Mouse (Mus musculus): ENCODE data around the gene Fxr2. TPM values are rescaled to one million over a fixed set of nuclear protein-coding genes. Genes with fewer than 3 reads are reported as not detected.

The Fxr2 gene
- polyA plus RNA-seq, 1 experiment from 2014 or later = 8.1 TPM

DNA sequence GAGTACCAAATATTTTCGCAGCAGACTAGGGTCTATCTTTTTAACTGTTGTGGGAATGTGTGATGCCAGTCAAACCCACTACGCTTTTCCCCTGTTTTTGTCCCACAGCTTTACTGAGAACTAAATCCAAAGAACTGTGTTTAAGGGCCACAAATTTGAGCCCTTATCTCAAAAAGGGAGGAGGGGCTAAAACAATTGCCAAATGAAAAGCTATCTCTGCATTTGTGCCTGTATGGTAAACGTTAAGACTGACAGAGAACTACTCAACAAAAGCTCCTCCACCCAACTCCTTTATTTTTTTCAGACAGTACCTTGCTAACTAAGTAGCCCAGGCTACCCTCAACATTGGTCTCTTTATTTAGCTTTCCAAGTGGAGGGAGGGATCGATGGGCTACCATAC, 40.0 kb upstream of the Fxr2 start:
- no peak for ATAC-seq (ENCODE audit: low read depth)
- peaks cover 32% of the 10 kb centered on the region for H3K36me3 ChIP-seq (ENCODE audit: control insufficient read depth, insufficient read depth)
- 65% methylated on average over 4 of the region's 4 CpGs for WGBS (ENCODE audit: insufficient replicate concordance)

DNA sequence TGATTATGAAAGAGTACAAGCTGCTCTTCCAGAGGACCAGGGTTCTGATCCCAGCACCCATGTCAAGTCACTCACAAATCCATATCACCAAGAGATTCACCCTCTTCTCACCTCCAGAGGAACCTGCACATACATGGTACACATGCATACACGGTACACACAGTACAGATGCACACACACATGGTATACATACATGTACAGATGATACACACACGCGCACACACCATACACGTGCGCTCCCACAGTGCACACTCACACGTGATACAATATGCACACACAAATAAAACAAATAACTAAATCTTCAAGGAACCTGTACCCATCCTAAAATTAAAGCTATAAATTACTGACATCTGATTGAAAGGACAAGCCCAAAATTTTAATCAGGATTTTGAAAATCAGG, 37.9 kb upstream of the Fxr2 start:
- Histone ChIP-seq H3K4me1 (ENCODE audit: control insufficient read depth, low read depth, low read length) (peaks cover 33% of the 10 kb centered on the region), H3K9me3 (replicated peaks; ENCODE audit: control insufficient read depth, low read length) (no peaks in the 10 kb centered on the region), H3K4me3 (ENCODE audit: low read depth, low read length) (no peak overlapping the region), H3K9ac (ENCODE audit: low read depth, low read length) (no peak overlapping the region), H3K4me2 (ENCODE audit: low read depth, low read length) (no peak overlapping the region), H3K27me3 (ENCODE audit: control insufficient read depth, insufficient read depth, low read depth, low read length) (no peaks in the 10 kb centered on the region), H3K36me3 (ENCODE audit: control insufficient read depth, insufficient read depth) (peaks cover 15% of the 10 kb centered on the region), H3K27ac (ENCODE audit: low read length) (no peak overlapping the region)
- ATAC-seq (ENCODE audit: low read depth) = no peak
- WGBS (ENCODE audit: insufficient replicate concordance) = 88% methylated on average over 6 of the region's 6 CpGs

More for the DNA sequence above, 40.0 kb upstream of the Fxr2 start:
- peak overlapping the region; percentile 55; the same call in 1 of the 2 replicates for H3K27ac ChIP-seq (ENCODE audit: low read length)
- H3K9ac ChIP-seq (ENCODE audit: low read depth, low read length) = no peak overlapping the region
- no peaks in the 10 kb centered on the region for H3K9me3 ChIP-seq (replicated peaks; ENCODE audit: control insufficient read depth, low read length)
- H3K4me3 ChIP-seq (ENCODE audit: low read depth, low read length) = no peak overlapping the region
- H3K4me1 ChIP-seq (ENCODE audit: control insufficient read depth, low read depth, low read length) = peaks cover 40% of the 10 kb centered on the region
- H3K4me2 ChIP-seq (ENCODE audit: low read depth, low read length) = no peak overlapping the region
- H3K27me3 ChIP-seq (ENCODE audit: control insufficient read depth, insufficient read depth, low read depth, low read length) = no peaks in the 10 kb centered on the region

DNA sequence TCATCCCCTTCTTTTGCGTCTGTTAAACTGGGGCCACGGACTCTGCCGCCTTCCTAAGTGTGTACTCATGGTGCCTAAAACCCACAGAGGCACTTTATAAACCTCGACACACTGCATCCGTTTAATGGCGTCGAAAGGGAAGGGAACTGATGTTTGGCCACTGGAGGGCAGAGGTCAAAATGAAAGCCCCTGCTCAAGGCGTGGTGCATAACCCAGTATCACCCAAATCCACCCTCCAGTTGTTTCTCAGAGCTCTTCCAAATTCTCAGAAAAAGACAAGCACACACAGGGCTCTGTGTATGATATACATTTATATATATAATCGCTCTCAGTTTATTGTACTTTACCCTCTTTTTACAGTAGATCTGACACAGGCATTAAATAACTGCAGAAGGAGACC, 33.4 kb upstream of the Fxr2 start:
- ATAC-seq (ENCODE audit: low read depth) = peak; percentile 52; the same call in 1 of the 2 replicates
- H3K27ac ChIP-seq (ENCODE audit: low read length) = peak overlapping the region; percentile 41
- H3K4me3 ChIP-seq (ENCODE audit: low read depth, low read length) = no peak overlapping the region
- no peaks in the 10 kb centered on the region for H3K9me3 ChIP-seq (replicated peaks; ENCODE audit: control insufficient read depth, low read length)
- H3K27me3 ChIP-seq (ENCODE audit: control insufficient read depth, insufficient read depth, low read depth, low read length) = no peaks in the 10 kb centered on the region; the same call in 1 of the 2 replicates
- peaks cover 2% of the 10 kb centered on the region; the same call in 1 of the 2 replicates for H3K36me3 ChIP-seq (ENCODE audit: control insufficient read depth, insufficient read depth)
- peak overlapping the region; percentile 4; the same call in 1 of the 2 replicates for H3K9ac ChIP-seq (ENCODE audit: low read depth, low read length)
- peak overlapping the region; percentile 14; the same call in 1 of the 2 replicates for H3K4me2 ChIP-seq (ENCODE audit: low read depth, low read length)
- peaks cover 41% of the 10 kb centered on the region for H3K4me1 ChIP-seq (ENCODE audit: control insufficient read depth, low read depth, low read length)
- 16% methylated on average over 9 of the region's 9 CpGs for WGBS (ENCODE audit: insufficient replicate concordance)

DNA sequence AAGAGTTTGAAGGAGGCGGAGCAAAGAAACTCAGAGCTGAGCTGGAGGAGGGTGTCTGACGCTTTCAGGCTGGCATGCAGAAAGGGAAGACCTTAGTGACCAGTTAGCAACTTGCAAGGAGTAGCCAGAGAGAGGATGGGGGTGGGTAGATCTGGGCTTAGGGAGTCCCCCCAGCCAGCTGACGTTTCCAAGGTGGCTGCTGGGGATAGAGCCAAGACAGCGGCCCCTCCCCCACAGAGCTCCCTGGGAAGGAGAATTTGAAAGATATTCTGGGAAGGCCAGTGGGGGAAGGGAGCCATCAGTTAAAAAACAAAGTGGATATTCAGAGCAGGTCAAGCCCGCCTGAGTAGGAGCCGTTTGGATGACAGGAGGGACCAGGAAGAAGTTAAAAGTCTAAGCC, 32.7 kb upstream of the Fxr2 start:
- no peak overlapping the region for H3K4me3 ChIP-seq (ENCODE audit: low read depth, low read length)
- 0 out of 2 replicates have a peak overlapping the region, but pooled peaks have one; percentile 14 for H3K9ac ChIP-seq (ENCODE audit: low read depth, low read length)
- H3K27ac ChIP-seq (ENCODE audit: low read length) = peak overlapping the region; percentile 41
- H3K27me3 ChIP-seq (ENCODE audit: control insufficient read depth, insufficient read depth, low read depth, low read length) = no peaks in the 10 kb centered on the region; the same call in 1 of the 2 replicates
- H3K9me3 ChIP-seq (replicated peaks; ENCODE audit: control insufficient read depth, low read length) = no peaks in the 10 kb centered on the region
- ATAC-seq (ENCODE audit: low read depth) = no peak
- peak overlapping the region; percentile 14; the same call in 1 of the 2 replicates for H3K4me2 ChIP-seq (ENCODE audit: low read depth, low read length)
- 35% methylated on average over 6 of the region's 6 CpGs for WGBS (ENCODE audit: insufficient replicate concordance)
- no peaks in the 10 kb centered on the region for H3K36me3 ChIP-seq (ENCODE audit: control insufficient read depth, insufficient read depth)
- peaks cover 48% of the 10 kb centered on the region for H3K4me1 ChIP-seq (ENCODE audit: control insufficient read depth, low read depth, low read length)

DNA sequence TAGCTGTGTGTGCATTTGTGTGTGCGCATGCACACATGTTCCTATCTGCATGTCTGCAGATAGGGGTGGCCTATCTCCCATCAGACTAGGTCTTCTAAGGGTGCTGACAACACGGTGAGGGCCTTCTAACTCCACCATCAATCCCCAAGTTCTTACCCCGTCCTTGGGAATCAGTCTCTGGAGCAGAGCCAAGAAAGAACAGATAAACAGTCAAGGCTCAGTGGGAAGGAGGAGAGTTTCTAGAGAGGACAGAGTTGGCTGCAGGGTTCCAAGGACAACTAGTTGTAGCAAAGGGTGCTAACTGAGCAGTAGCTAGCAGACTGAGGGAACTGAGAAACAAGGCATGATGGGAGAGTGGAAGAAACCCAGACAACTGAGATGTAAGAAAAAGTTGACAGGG, 31.0 kb upstream of the Fxr2 start:
- no peak overlapping the region for H3K27ac ChIP-seq (ENCODE audit: low read length)
- no peaks in the 10 kb centered on the region for H3K9me3 ChIP-seq (replicated peaks; ENCODE audit: control insufficient read depth, low read length)
- peaks cover 2% of the 10 kb centered on the region; the same call in 1 of the 2 replicates for H3K27me3 ChIP-seq (ENCODE audit: control insufficient read depth, insufficient read depth, low read depth, low read length)
- WGBS (ENCODE audit: insufficient replicate concordance) = 35% methylated on average over 3 of the region's 3 CpGs
- no peak overlapping the region for H3K9ac ChIP-seq (ENCODE audit: low read depth, low read length)
- no peak overlapping the region for H3K4me2 ChIP-seq (ENCODE audit: low read depth, low read length)
- peaks cover 58% of the 10 kb centered on the region for H3K4me1 ChIP-seq (ENCODE audit: control insufficient read depth, low read depth, low read length)
- no peaks in the 10 kb centered on the region for H3K36me3 ChIP-seq (ENCODE audit: control insufficient read depth, insufficient read depth)
- H3K4me3 ChIP-seq (ENCODE audit: low read depth, low read length) = no peak overlapping the region
- no peak for ATAC-seq (ENCODE audit: low read depth)

DNA sequence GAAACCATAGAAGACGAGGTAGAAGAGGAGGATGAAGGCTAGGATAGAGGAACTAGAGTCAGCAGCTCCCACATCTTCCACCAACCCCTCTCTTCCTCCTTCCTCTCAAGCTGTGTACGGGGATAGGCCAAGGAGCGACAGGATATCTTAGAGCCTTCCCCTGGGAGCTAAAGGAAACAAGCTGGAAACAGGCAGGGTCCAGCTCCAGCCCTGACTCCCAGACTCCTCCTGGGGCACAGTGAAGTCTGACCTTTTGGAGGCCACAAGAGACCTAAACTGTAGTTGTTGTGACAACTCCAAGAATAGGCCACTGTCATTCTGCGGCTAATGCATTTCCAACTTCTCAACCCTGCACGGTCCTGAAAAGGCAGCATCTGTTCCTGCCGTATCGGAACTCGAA, 29.3 kb upstream of the Fxr2 start:
- Histone ChIP-seq H3K4me2 (ENCODE audit: low read depth, low read length) (no peak overlapping the region), H3K9ac (ENCODE audit: low read depth, low read length) (no peak overlapping the region), H3K27me3 (ENCODE audit: control insufficient read depth, insufficient read depth, low read depth, low read length) (peaks cover 2% of the 10 kb centered on the region; the same call in 1 of the 2 replicates), H3K9me3 (replicated peaks; ENCODE audit: control insufficient read depth, low read length) (no peaks in the 10 kb centered on the region), H3K4me1 (ENCODE audit: control insufficient read depth, low read depth, low read length) (peaks cover 64% of the 10 kb centered on the region), H3K4me3 (ENCODE audit: low read depth, low read length) (no peak overlapping the region), H3K27ac (ENCODE audit: low read length) (no peak overlapping the region), H3K36me3 (ENCODE audit: control insufficient read depth, insufficient read depth) (no peaks in the 10 kb centered on the region)
- WGBS (ENCODE audit: insufficient replicate concordance) = 68% methylated on average over 8 of the region's 8 CpGs
- no peak for ATAC-seq (ENCODE audit: low read depth)

DNA sequence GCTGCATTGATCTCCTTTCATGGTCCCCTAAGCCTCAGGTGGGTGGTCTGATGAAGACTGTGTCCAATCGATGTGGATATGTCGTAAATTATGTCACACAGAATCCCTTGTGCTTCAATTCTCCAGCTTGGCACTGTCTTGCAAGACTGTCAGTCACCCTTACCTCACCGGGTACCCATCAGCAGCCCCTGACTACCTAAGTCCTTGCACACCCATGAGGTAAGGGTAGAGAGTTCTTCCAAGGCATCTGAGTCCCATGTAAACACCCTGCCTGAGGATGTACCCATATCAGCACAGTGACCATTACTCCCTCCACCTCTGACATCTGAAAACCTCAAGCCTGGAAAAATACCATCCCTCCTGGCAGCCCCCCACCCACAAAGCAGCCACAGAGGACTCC, 28.4 kb upstream of the Fxr2 start:
- WGBS (ENCODE audit: insufficient replicate concordance) = 66% methylated on average over 3 of the region's 3 CpGs
- H3K27ac ChIP-seq (ENCODE audit: low read length) = no peak overlapping the region; the same call in 1 of the 2 replicates
- peak overlapping the region; percentile 76 for H3K4me3 ChIP-seq (ENCODE audit: low read depth, low read length)
- H3K4me2 ChIP-seq (ENCODE audit: low read depth, low read length) = peak overlapping the region; percentile 100
- no peaks in the 10 kb centered on the region for H3K9me3 ChIP-seq (replicated peaks; ENCODE audit: control insufficient read depth, low read length)
- peaks cover 2% of the 10 kb centered on the region; the same call in 1 of the 2 replicates for H3K27me3 ChIP-seq (ENCODE audit: control insufficient read depth, insufficient read depth, low read depth, low read length)
- peak overlapping the region; percentile 85 for H3K9ac ChIP-seq (ENCODE audit: low read depth, low read length)
- H3K36me3 ChIP-seq (ENCODE audit: control insufficient read depth, insufficient read depth) = no peaks in the 10 kb centered on the region
- ATAC-seq (ENCODE audit: low read depth) = no peak
- H3K4me1 ChIP-seq (ENCODE audit: control insufficient read depth, low read depth, low read length) = peaks cover 70% of the 10 kb centered on the region

DNA sequence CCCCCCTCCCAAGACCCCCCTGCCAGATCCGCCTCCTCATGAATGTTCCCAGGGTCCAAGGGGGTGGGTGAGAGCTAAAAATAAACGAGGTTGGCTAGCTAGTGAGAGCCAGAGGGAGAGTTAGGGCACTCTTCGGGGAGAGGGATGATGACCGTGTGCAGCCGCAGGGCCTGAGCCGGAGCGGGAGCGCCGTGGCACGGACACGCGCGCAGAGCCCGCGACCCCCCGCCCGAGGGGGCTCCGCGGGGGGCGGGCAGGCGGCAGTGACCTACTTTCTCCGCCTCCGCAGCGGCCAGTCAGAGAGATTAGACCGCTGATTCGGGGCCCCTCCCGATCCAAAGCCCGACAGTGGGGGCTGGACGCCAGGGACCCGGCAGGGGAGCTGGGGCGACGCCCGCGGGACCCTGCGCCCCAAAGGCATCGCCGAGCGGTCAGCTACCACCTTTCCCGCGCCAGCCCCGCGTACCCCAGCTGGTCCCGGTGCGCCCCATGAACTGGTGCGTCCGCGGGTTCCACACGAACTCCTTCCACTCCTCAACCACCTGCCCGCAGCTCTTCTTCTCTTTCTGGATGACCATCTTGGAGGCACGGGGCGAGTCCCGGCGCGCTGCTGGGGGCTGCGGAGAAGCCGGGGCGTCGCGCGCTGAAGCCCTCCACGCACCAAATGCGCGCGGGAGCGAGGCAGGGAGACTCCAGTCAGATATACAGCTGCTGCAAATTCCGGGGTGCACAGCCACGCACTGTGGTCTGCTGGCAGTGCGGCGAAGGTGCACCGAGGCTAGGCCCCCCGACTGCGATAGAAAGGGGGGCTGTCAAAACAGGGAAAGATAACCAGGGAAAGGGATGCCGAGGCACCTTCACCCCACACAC, 27.8 kb upstream of the Fxr2 start:
- H3K4me1 ChIP-seq (ENCODE audit: control insufficient read depth, low read depth, low read length) = peaks cover 67% of the 10 kb centered on the region
- peak overlapping the region; percentile 100 for H3K4me2 ChIP-seq (ENCODE audit: low read depth, low read length)
- peaks cover 2% of the 10 kb centered on the region; the same call in 1 of the 2 replicates for H3K27me3 ChIP-seq (ENCODE audit: control insufficient read depth, insufficient read depth, low read depth, low read length)
- no peak for ATAC-seq (ENCODE audit: low read depth)
- under 1% methylated on average over 64 of the region's 73 CpGs for WGBS (ENCODE audit: insufficient replicate concordance)
- peak overlapping the region; percentile 76 for H3K4me3 ChIP-seq (ENCODE audit: low read depth, low read length)
- peak overlapping the region; percentile 83 for H3K27ac ChIP-seq (ENCODE audit: low read length)
- peak overlapping the region; percentile 85 for H3K9ac ChIP-seq (ENCODE audit: low read depth, low read length)
- no peaks in the 10 kb centered on the region for H3K36me3 ChIP-seq (ENCODE audit: control insufficient read depth, insufficient read depth)
- H3K9me3 ChIP-seq (replicated peaks; ENCODE audit: control insufficient read depth, low read length) = no peaks in the 10 kb centered on the region
